Comparison of ENCODE assay signal across 5 mouse cellular contexts in the genomic region with DNA sequence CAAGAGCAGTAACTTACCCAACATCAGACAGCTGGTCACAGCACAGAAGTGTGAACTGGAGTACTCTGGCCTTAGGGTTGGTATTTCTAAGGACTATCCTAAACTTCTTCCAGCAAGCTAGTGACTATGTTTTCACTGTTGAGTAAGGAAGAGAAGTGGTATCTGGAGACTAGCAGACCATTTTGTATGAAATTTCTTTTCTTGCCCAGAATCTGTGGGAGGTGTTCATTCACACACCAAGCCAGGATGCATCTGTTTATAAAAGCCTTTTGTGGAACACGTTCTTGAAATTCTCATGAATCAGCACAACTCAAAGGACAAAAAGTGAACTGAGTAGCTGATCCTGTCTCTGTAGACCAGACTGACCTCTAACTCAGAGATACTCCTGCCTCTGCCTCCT.
"Had no signal": no experiment of that assay in that cellular context is flagged by ENCODE, and none has a peak within 500 bp of the region (broad histone marks: within the 10 kb centered on the region; RNA-seq: fewer than 3 reads in every experiment).

No protein-coding gene starts in this region.

- DNase-seq: kidney, adult 8-10 months; kidney, postnatal 25 days; lung, postnatal 14 days; retina, postnatal 1 day; thymus, postnatal 14 days had no signal
